Mouse (Mus musculus) kidney, postnatal 0 days (tissue): ENCODE measurements around the gene Tnni2. TPM values are rescaled to one million over a fixed set of nuclear protein-coding genes. Genes with fewer than 3 reads are reported as not detected.

ENCODE experiments used
- ATAC-seq: fragments of 200-750 bp; cut with Nextera tagmentation; replicated peaks from 2 replicates; pipeline ENCODE4 v1.8.0; 2017; ENCODE audit warnings: low read depth, moderate number of reproducible peaks, moderate TSS enrichment, moderate library complexity; ENCODE audit not compliant: low FRiP score
- DNase-seq: peaks from one replicate; pipeline ENCODE4 v3.0.0-alpha.2; 2016; ENCODE audit warnings: low spot score
- H3K27ac ChIP-seq: fragments of 300-500 bp; sonication (generic); 2 replicates; pipeline ENCODE4 v1.5.1; 2014; ENCODE audit warnings: mild to moderate bottlenecking
- H3K27me3 ChIP-seq: fragments of 300-500 bp; sonication (generic); 2 replicates; pipeline ENCODE4 v1.6.1; 2014; ENCODE audit warnings: low read length, mixed read lengths; ENCODE audit not compliant: insufficient read depth
- H3K36me3 ChIP-seq: fragments of 300-500 bp; sonication (generic); 2 replicates; pipeline ENCODE4 v1.6.1; 2014; ENCODE audit warnings: low read length, mixed read lengths; ENCODE audit not compliant: insufficient read depth
- H3K4me1 ChIP-seq: fragments of 300-500 bp; sonication (generic); replicated peaks from 2 replicates; pipeline ENCODE4 v1.6.1; 2014; ENCODE audit warnings: antibody characterized with exemption, low read length, mixed read lengths; ENCODE audit not compliant: insufficient read depth
- H3K4me2 ChIP-seq: fragments of 300-500 bp; sonication (generic); 2 replicates; pipeline ENCODE4 v1.6.1; 2014; ENCODE audit warnings: mild to moderate bottlenecking, low read length, moderate library complexity, mixed read lengths
- H3K4me3 ChIP-seq: fragments of 300-500 bp; sonication (generic); replicated peaks from 2 replicates; pipeline ENCODE4 v1.5.1; 2014; ENCODE audit warnings: low read depth, low read length
- H3K9ac ChIP-seq: fragments of 300-500 bp; sonication (generic); 2 replicates; pipeline ENCODE4 v1.6.1; 2014; ENCODE audit warnings: low read depth, low read length
- H3K9me3 ChIP-seq: fragments of 300-500 bp; sonication (generic); replicated peaks from 2 replicates; pipeline ENCODE4 v1.6.1; 2016; ENCODE audit warnings: low read length, inconsistent platforms, mixed read lengths
- CTCF ChIP-seq: IDR thresholded peaks from 2 replicates; pipeline ENCODE4 v1.5.1; 2016; ENCODE audit warnings: antibody characterized with exemption, low read depth, mild to moderate bottlenecking, moderate library complexity
- WGBS: fragments of 180-500 bp; shearing (Covaris S2); extraction: QIAGEN DNeasy Blood & Tissue Kit; methylation state at CpG from one replicate; pipeline ENCODE4 v1.1.7; 2014; 5-methylcytosine and 5-hydroxymethylcytosine counted together
- polyA plus RNA-seq: library from polyadenylated mRNA; unstranded; fragments of >200 nt; fragmentation: Nextera tagmentation; extraction: Ambion mirVana; gene quantifications from 2 replicates; pipeline ENCODE4 v1.2.1, GENCODE M21; 2015

The Tnni2 gene
- polyA plus RNA-seq, 1 experiment from 2014 or later: 3.0 TPM

- no peak overlapping the region for H3K4me3 ChIP-seq
- H3K4me1 ChIP-seq: 0 out of 2 replicates have a peak, but pooled peaks cover 6% of the 10 kb centered on the region
- H3K27me3 ChIP-seq: no peaks in the 10 kb centered on the region
- ATAC-seq: no peak
- no peaks in the 10 kb centered on the region for H3K36me3 ChIP-seq
- no peak for TF ChIP-seq CTCF
- no peak overlapping the region for H3K27ac ChIP-seq
- no peak for DNase-seq
- H3K9ac ChIP-seq: no peak overlapping the region
- WGBS: 93% methylated on average over 7 of the region's 7 CpGs
- H3K4me2 ChIP-seq: no peak overlapping the region
- H3K9me3 ChIP-seq: no peaks in the 10 kb centered on the region
Measured at GRCm38 (mm10) chr7:142442908-142443420, 1.4 kb downstream of the Tnni2 start.

GRCm38 (mm10) chr7:142443474-142443873 lies 1.9 kb downstream of the Tnni2 start:
- Histone ChIP-seq H3K36me3 (no peaks in the 10 kb centered on the region), H3K9me3 (no peaks in the 10 kb centered on the region), H3K4me3 (no peak overlapping the region), H3K27ac (no peak overlapping the region), H3K4me2 (no peak overlapping the region), H3K27me3 (no peaks in the 10 kb centered on the region), H3K4me1 (0 out of 2 replicates have a peak, but pooled peaks cover 6% of the 10 kb centered on the region), H3K9ac (no peak overlapping the region)
- ATAC-seq: no peak
- no peak for DNase-seq
- 75% methylated on average over 5 of the region's 5 CpGs for WGBS
- no peak for TF ChIP-seq CTCF

DNA sequence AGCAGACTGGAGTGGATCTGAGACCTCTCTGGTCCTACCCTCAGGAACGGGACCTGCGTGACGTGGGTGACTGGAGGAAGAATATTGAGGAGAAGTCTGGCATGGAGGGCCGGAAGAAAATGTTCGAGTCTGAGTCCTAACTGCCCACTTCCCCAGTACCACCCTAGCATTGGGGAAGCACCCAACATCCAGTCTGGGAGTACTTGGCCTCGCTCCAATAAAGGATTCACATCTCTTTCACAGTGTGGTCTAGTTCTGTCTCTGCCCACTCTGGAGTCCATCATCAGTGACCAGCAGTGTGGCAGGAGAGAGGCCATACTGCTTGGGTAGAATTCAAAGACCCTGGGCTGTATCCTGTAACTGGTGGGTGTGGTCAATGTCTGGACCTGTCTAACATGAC lies 2.6 kb downstream of the Tnni2 start:
- H3K9ac ChIP-seq: no peak overlapping the region
- no peak overlapping the region for H3K27ac ChIP-seq
- no peaks in the 10 kb centered on the region for H3K36me3 ChIP-seq
- no peak for DNase-seq
- no peak overlapping the region for H3K4me3 ChIP-seq
- H3K4me2 ChIP-seq: no peak overlapping the region
- WGBS: 94% methylated on average over 6 of the region's 6 CpGs
- no peaks in the 10 kb centered on the region for H3K27me3 ChIP-seq
- 0 out of 2 replicates have a peak, but pooled peaks cover 6% of the 10 kb centered on the region for H3K4me1 ChIP-seq
- no peak for TF ChIP-seq CTCF
- ATAC-seq: no peak
- H3K9me3 ChIP-seq: no peaks in the 10 kb centered on the region

GRCm38 (mm10) chr7:142445324-142445723 lies 3.7 kb downstream of the Tnni2 start:
- WGBS: 92% methylated on average over 6 of the region's 6 CpGs

GRCm38 (mm10) chr7:142446264-142446663 lies 4.7 kb downstream of the Tnni2 start:
- WGBS: 74% methylated on average over 4 of the region's 4 CpGs
- no peak overlapping the region for H3K4me3 ChIP-seq
- H3K27me3 ChIP-seq: no peaks in the 10 kb centered on the region
- H3K36me3 ChIP-seq: no peaks in the 10 kb centered on the region
- H3K27ac ChIP-seq: no peak overlapping the region
- no peak overlapping the region for H3K9ac ChIP-seq
- no peak overlapping the region for H3K4me2 ChIP-seq
- ATAC-seq: no peak
- no peak for TF ChIP-seq CTCF
- DNase-seq: no peak
- 0 out of 2 replicates have a peak, but pooled peaks cover 3% of the 10 kb centered on the region for H3K4me1 ChIP-seq
- no peaks in the 10 kb centered on the region for H3K9me3 ChIP-seq

More at GRCm38 (mm10) chr7:142445324-142445723, 3.7 kb downstream of the Tnni2 start:
- no peaks in the 10 kb centered on the region for H3K36me3 ChIP-seq
- no peak overlapping the region for H3K4me2 ChIP-seq
- no peaks in the 10 kb centered on the region for H3K27me3 ChIP-seq
- TF ChIP-seq CTCF: no peak
- H3K9ac ChIP-seq: no peak overlapping the region
- H3K9me3 ChIP-seq: no peaks in the 10 kb centered on the region
- no peak for ATAC-seq
- DNase-seq: no peak
- H3K4me3 ChIP-seq: no peak overlapping the region
- 0 out of 2 replicates have a peak, but pooled peaks cover 6% of the 10 kb centered on the region for H3K4me1 ChIP-seq
- H3K27ac ChIP-seq: no peak overlapping the region

GRCm38 (mm10) chr7:142449038-142449617 lies 7.5 kb downstream of the Tnni2 start:
- Histone ChIP-seq H3K4me1 (peaks cover 3% of the 10 kb centered on the region; the same call in 1 of the 2 replicates), H3K9me3 (no peaks in the 10 kb centered on the region), H3K4me3 (no peak overlapping the region), H3K9ac (no peak overlapping the region), H3K27ac (no peak overlapping the region), H3K36me3 (no peaks in the 10 kb centered on the region), H3K27me3 (no peaks in the 10 kb centered on the region), H3K4me2 (no peak overlapping the region)
- no peak for ATAC-seq
- WGBS: 70% methylated on average over 6 of the region's 6 CpGs
- DNase-seq: no peak
- TF ChIP-seq CTCF: no peak
